Mouse (Mus musculus): ENCODE data around the gene Dock7.

Gene Dock7

GRCm38 (mm10) chr4:99121123-99121755, 524 bp upstream of the Dock7 start:
- in situ Hi-C loops (cut with MboI, MseI): no loop called here

GRCm38 (mm10) chr4:99119051-99119450, 1.7 kb downstream of the Dock7 start:
- in situ Hi-C loops (cut with MboI, MseI): no loop called here

GRCm38 (mm10) chr4:99115797-99116196, 4.9 kb downstream of the Dock7 start:
- in situ Hi-C loops (cut with MboI, MseI): no loop called here

- in situ Hi-C loops (cut with MboI, MseI): no loop called here
Measured at GRCm38 (mm10) chr4:99111670-99112069, 9.0 kb downstream of the Dock7 start.

- in situ Hi-C loops (cut with MboI, MseI): no loop called here
Measured at GRCm38 (mm10) chr4:99108817-99109216, 11.9 kb downstream of the Dock7 start.

- in situ Hi-C loops (cut with MboI, MseI): no loop called here
Measured at GRCm38 (mm10) chr4:99102846-99103245, 17.9 kb downstream of the Dock7 start.

GRCm38 (mm10) chr4:99100724-99101123, 20.0 kb downstream of the Dock7 start:
- in situ Hi-C loops (cut with MboI, MseI): no loop called here

GRCm38 (mm10) chr4:99091777-99092176, 28.9 kb downstream of the Dock7 start:
- in situ Hi-C loops (cut with MboI, MseI): no loop called here

- in situ Hi-C loops (cut with MboI, MseI): no loop called here
Measured at GRCm38 (mm10) chr4:99091151-99091701, 29.5 kb downstream of the Dock7 start.

GRCm38 (mm10) chr4:99087760-99088485, 32.8 kb downstream of the Dock7 start:
- in situ Hi-C loops (cut with MboI, MseI): no loop called here

- in situ Hi-C loops (cut with MboI, MseI): no loop called here
Measured at GRCm38 (mm10) chr4:99083862-99084261, 36.9 kb downstream of the Dock7 start.

GRCm38 (mm10) chr4:99081169-99081568, 39.5 kb downstream of the Dock7 start:
- in situ Hi-C loops (cut with MboI, MseI): no loop called here

GRCm38 (mm10) chr4:99078005-99078404, 42.7 kb downstream of the Dock7 start:
- in situ Hi-C loops (cut with MboI, MseI): no loop called here

GRCm38 (mm10) chr4:99068806-99069205, 51.9 kb downstream of the Dock7 start:
- in situ Hi-C loops (cut with MboI, MseI): no loop called here

- in situ Hi-C loops (cut with MboI, MseI): no loop called here
Measured at GRCm38 (mm10) chr4:99064524-99064923, 56.2 kb downstream of the Dock7 start.

- in situ Hi-C loops (cut with MboI, MseI): no loop called here
Measured at GRCm38 (mm10) chr4:99048581-99048980, 72.1 kb downstream of the Dock7 start.

GRCm38 (mm10) chr4:99046471-99046870, 74.2 kb downstream of the Dock7 start:
- in situ Hi-C loops (cut with MboI, MseI): no loop called here

- in situ Hi-C loops (cut with MboI, MseI): no loop called here
Measured at GRCm38 (mm10) chr4:99044854-99045253, 75.9 kb downstream of the Dock7 start.

- in situ Hi-C loops (cut with MboI, MseI): no loop called here
Measured at GRCm38 (mm10) chr4:99032921-99033320, 87.8 kb downstream of the Dock7 start.

GRCm38 (mm10) chr4:99030686-99031085, 90.0 kb downstream of the Dock7 start, which contains the start of gene Angptl3:
TSS of gene Angptl3 (plus strand) at chr4:99030954.
- in situ Hi-C loops (cut with MboI, MseI): no loop called here

- in situ Hi-C loops (cut with MboI, MseI): no loop called here
Measured at GRCm38 (mm10) chr4:99028377-99028776, 92.3 kb downstream of the Dock7 start.

- in situ Hi-C loops (cut with MboI, MseI): no loop called here
Measured at GRCm38 (mm10) chr4:99022221-99022620, 98.5 kb downstream of the Dock7 start.

- in situ Hi-C loops (cut with MboI, MseI): no loop called here
Measured at GRCm38 (mm10) chr4:99011039-99011438, 109.7 kb downstream of the Dock7 start.
